Mouse (Mus musculus): ENCODE measurements around the gene Rs1. TPM values are rescaled to one million over a fixed set of nuclear protein-coding genes. Genes with fewer than 3 reads are reported as not detected.
A peak's percentile ranks its signal among the peaks of the same experiment; 100 is the strongest.

Gene Rs1
- total RNA-seq (2014; rRNA removed) (not detected in 2 replicates), polyA plus RNA-seq (2012; rRNA removed) (not detected in 2 replicates)

- H3K36me3 ChIP-seq (ENCODE audit: control insufficient read depth, insufficient read depth, low read length), result no peaks in the 10 kb centered on the region
- H3K4me1 ChIP-seq (ENCODE audit: control insufficient read depth, insufficient read depth, low read length), result no peaks in the 10 kb centered on the region
- peak; percentile 7 for DNase-seq (ENCODE audit: extremely low read depth, low read depth, low spot score)
- no peaks in the 10 kb centered on the region for H3K27me3 ChIP-seq (ENCODE audit: control insufficient read depth, insufficient read depth, low read length)
- no peak within 1 kb of the TSS for H3K27ac ChIP-seq (replicated peaks; ENCODE audit: insufficient read depth, low read depth, low read length)
- WGBS, result 60% methylated on average over 2 of the region's 2 CpGs
- TF ChIP-seq CTCF (IDR thresholded peaks at IDR 0.05; ENCODE audit: low read depth, low read length), result no peak
- TF ChIP-seq POLR2A (IDR thresholded peaks at IDR 0.05; ENCODE audit: extremely low read depth, insufficient read depth, low read length), result no peak
- H3K79me2 ChIP-seq (ENCODE audit: control insufficient read depth, insufficient read depth, low read length), result no peaks in the 10 kb centered on the region
- H3K4me3 ChIP-seq (ENCODE audit: insufficient read depth, low read depth, low read length), result no peak within 1 kb of the TSS
- no peak within 1 kb of the TSS for H3K9ac ChIP-seq (ENCODE audit: low read depth, low read length)
These were observed at the start of gene Rs1 for GRCm38 (mm10) chrX:160767713-160768112. Gene Rs1, plus strand, starts transcription at chrX:160768013.

- H3K36me3 ChIP-seq (ENCODE audit: control insufficient read depth, insufficient read depth, low read length), result no peaks in the 10 kb centered on the region
- H3K4me3 ChIP-seq (ENCODE audit: insufficient read depth, low read depth, low read length), result no peak within 1 kb of the TSS
- H3K79me2 ChIP-seq (ENCODE audit: control insufficient read depth, insufficient read depth, low read length), result no peaks in the 10 kb centered on the region
- no peak within 1 kb of the TSS for H3K9ac ChIP-seq (ENCODE audit: low read depth, low read length)
- no peak for DNase-seq (ENCODE audit: extremely low read depth, low read depth, low spot score)
- no peak within 1 kb of the TSS for H3K27ac ChIP-seq (replicated peaks; ENCODE audit: insufficient read depth, low read depth, low read length)
- TF ChIP-seq POLR2A (IDR thresholded peaks at IDR 0.05; ENCODE audit: extremely low read depth, insufficient read depth, low read length) (no peak), CTCF (IDR thresholded peaks at IDR 0.05; ENCODE audit: low read depth, low read length) (no peak)
- H3K4me1 ChIP-seq (ENCODE audit: control insufficient read depth, insufficient read depth, low read length), result no peaks in the 10 kb centered on the region
- H3K27me3 ChIP-seq (ENCODE audit: control insufficient read depth, insufficient read depth, low read length), result no peaks in the 10 kb centered on the region
- 79% methylated on average over 5 of the region's 5 CpGs for WGBS
These were observed 32.2 kb upstream of the Rs1 start, which contains the start of gene Ppef1 for GRCm38 (mm10) chrX:160735650-160736049. Gene Ppef1, minus strand, starts transcription at chrX:160735765.

- TF ChIP-seq CTCF (IDR thresholded peaks at IDR 0.05; ENCODE audit: low read depth, low read length) (no peak), POLR2A (IDR thresholded peaks at IDR 0.05; ENCODE audit: extremely low read depth, insufficient read depth, low read length) (no peak)
- no peaks in the 10 kb centered on the region for H3K27me3 ChIP-seq (ENCODE audit: control insufficient read depth, insufficient read depth, low read length)
- H3K4me3 ChIP-seq (ENCODE audit: insufficient read depth, low read depth, low read length), result no peak overlapping the region
- H3K4me1 ChIP-seq (ENCODE audit: control insufficient read depth, insufficient read depth, low read length), result no peaks in the 10 kb centered on the region
- H3K9ac ChIP-seq (ENCODE audit: low read depth, low read length), result no peak overlapping the region
- DNase-seq (ENCODE audit: extremely low read depth, low read depth, low spot score), result no peak
- no peak overlapping the region for H3K27ac ChIP-seq (replicated peaks; ENCODE audit: insufficient read depth, low read depth, low read length)
- no peaks in the 10 kb centered on the region for H3K79me2 ChIP-seq (ENCODE audit: control insufficient read depth, insufficient read depth, low read length)
- H3K36me3 ChIP-seq (ENCODE audit: control insufficient read depth, insufficient read depth, low read length), result no peaks in the 10 kb centered on the region
- WGBS, result 83% methylated on average over 1 of the region's 1 CpGs
These were observed 22.4 kb upstream of the Rs1 start for GRCm38 (mm10) chrX:160745399-160745798.

- Histone ChIP-seq H3K79me2 (ENCODE audit: control insufficient read depth, insufficient read depth, low read length) (no peaks in the 10 kb centered on the region), H3K4me1 (ENCODE audit: control insufficient read depth, insufficient read depth, low read length) (no peaks in the 10 kb centered on the region), H3K27ac (replicated peaks; ENCODE audit: insufficient read depth, low read depth, low read length) (no peak overlapping the region), H3K36me3 (ENCODE audit: control insufficient read depth, insufficient read depth, low read length) (no peaks in the 10 kb centered on the region), H3K9ac (ENCODE audit: low read depth, low read length) (no peak overlapping the region), H3K4me3 (ENCODE audit: insufficient read depth, low read depth, low read length) (no peak overlapping the region), H3K27me3 (ENCODE audit: control insufficient read depth, insufficient read depth, low read length) (no peaks in the 10 kb centered on the region)
- WGBS, result 44% methylated on average over 1 of the region's 1 CpGs
- no peak for DNase-seq (ENCODE audit: extremely low read depth, low read depth, low spot score)
- no peak for TF ChIP-seq CTCF (IDR thresholded peaks at IDR 0.05; ENCODE audit: low read depth, low read length)
- TF ChIP-seq POLR2A (IDR thresholded peaks at IDR 0.05; ENCODE audit: extremely low read depth, insufficient read depth, low read length), result no peak
These were observed 19.2 kb upstream of the Rs1 start for GRCm38 (mm10) chrX:160748653-160749052.

GRCm38 (mm10) chrX:160750808-160751207, 17.0 kb upstream of the Rs1 start:
- no peak for DNase-seq (ENCODE audit: extremely low read depth, low read depth, low spot score)
- no peak overlapping the region for H3K27ac ChIP-seq (replicated peaks; ENCODE audit: insufficient read depth, low read depth, low read length)
- no peaks in the 10 kb centered on the region for H3K27me3 ChIP-seq (ENCODE audit: control insufficient read depth, insufficient read depth, low read length)
- no peaks in the 10 kb centered on the region for H3K36me3 ChIP-seq (ENCODE audit: control insufficient read depth, insufficient read depth, low read length)
- H3K4me1 ChIP-seq (ENCODE audit: control insufficient read depth, insufficient read depth, low read length), result no peaks in the 10 kb centered on the region
- no peak overlapping the region for H3K4me3 ChIP-seq (ENCODE audit: insufficient read depth, low read depth, low read length)
- WGBS, result 96% methylated on average over 8 of the region's 8 CpGs
- no peaks in the 10 kb centered on the region for H3K79me2 ChIP-seq (ENCODE audit: control insufficient read depth, insufficient read depth, low read length)
- TF ChIP-seq POLR2A (IDR thresholded peaks at IDR 0.05; ENCODE audit: extremely low read depth, insufficient read depth, low read length) (no peak), CTCF (IDR thresholded peaks at IDR 0.05; ENCODE audit: low read depth, low read length) (no peak)
- no peak overlapping the region for H3K9ac ChIP-seq (ENCODE audit: low read depth, low read length)

GRCm38 (mm10) chrX:160765389-160766232, 2.2 kb upstream of the Rs1 start:
- TF ChIP-seq POLR2A (IDR thresholded peaks at IDR 0.05; ENCODE audit: extremely low read depth, insufficient read depth, low read length) (no peak), CTCF (IDR thresholded peaks at IDR 0.05; ENCODE audit: low read depth, low read length) (no peak)
- Histone ChIP-seq H3K9ac (ENCODE audit: low read depth, low read length) (no peak overlapping the region), H3K4me3 (ENCODE audit: insufficient read depth, low read depth, low read length) (peak overlapping the region; percentile 25; the same call in 1 of the 2 replicates), H3K27ac (replicated peaks; ENCODE audit: insufficient read depth, low read depth, low read length) (no peak overlapping the region), H3K36me3 (ENCODE audit: control insufficient read depth, insufficient read depth, low read length) (no peaks in the 10 kb centered on the region), H3K4me1 (ENCODE audit: control insufficient read depth, insufficient read depth, low read length) (no peaks in the 10 kb centered on the region), H3K79me2 (ENCODE audit: control insufficient read depth, insufficient read depth, low read length) (no peaks in the 10 kb centered on the region), H3K27me3 (ENCODE audit: control insufficient read depth, insufficient read depth, low read length) (no peaks in the 10 kb centered on the region)
- DNase-seq (ENCODE audit: extremely low read depth, low read depth, low spot score), result peak; percentile 76
- WGBS, result 12% methylated on average over 30 of the region's 30 CpGs
